Mouse (Mus musculus): ENCODE measurements around the gene 1700019D03Rik.

DNA sequence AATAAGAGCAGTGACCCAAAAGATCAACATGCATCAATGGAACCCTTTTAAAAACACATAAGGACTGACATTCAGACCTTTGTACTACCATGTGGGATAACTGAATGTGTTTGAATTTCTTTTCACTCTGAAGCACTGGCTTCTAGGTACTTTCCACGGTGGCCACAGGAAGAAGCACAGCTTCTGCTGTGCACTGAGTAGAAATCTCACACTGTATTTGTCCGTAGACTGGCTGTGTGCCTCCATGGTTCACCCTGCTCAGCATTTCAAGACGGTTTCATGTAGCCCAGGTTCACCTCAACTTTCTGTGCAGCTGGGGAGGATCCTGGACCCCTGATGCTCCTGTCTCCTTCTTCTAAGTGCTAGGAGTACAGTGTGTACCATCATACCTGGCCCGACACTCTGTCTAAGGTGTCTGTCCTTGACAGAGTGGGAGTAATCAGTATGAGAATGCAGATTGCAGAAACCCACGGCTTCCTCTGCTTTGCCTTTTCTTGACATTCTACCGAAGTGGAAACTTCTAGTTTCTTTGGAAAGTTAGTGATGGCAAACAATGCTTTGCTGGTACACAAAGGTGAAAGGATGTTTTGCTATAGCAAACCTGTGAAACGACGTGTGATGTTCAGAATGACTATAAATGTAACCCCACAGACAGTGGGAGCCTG, 29.9 kb upstream of the 1700019D03Rik start:
- TF ChIP-seq CTCF (IDR thresholded peaks at IDR 0.05; ENCODE audit: insufficient read depth, low read length), result no peak
- no peak for TF ChIP-seq POLR2A (IDR thresholded peaks at IDR 0.05; ENCODE audit: borderline replicate concordance, extremely low read depth, low read depth, low read length)

All from lung, adult 2 months (tissue).